Mouse (Mus musculus) urinary bladder, postnatal 25 days (tissue): ENCODE measurements around the gene R3hdm1.

ENCODE experiments used
- DNase-seq: peaks from one replicate; pipeline ENCODE4 v3.0.0; 2022; ENCODE audit warnings: low spot score

R3hdm1 gene

DNA sequence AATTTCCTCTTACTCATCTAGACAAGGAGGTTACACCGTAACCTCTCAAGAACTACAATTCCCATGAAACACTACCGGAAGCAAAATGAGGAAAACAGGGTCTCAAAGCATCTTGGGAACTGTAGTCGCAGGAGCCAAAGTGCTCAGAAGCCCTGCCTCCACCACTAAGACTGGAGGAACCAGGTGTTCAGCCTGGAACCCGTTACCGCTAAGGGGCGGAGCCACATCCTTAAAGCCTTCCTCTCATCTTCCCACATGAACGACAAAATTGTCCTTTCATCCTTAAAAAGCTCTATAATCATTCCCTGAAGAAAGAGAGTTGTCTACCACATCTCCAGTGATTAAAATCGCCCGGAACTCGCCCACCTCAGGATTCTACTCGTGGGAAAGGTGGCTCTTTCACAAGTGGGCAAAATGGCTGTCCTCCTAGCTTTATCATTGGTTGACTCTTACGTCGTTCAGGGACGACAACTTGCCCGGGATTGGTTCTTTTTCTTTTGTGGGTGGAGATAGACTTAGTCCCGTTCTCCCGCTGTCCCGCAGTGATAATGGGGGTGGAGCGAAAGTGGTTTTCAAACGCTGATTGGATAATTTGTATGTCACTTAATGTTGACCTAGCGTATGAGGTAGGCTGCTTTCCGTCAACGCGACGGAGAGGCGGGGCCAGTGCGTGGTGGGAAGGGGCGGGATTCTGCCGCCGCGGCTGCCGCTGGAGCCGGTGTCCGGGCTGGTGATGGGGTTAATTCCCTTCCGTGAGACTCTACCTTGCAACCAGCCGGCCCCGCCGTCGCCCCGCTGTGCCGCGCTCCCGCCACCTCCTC lies at the start of gene R3hdm1, which contains the start of gene Zranb3:
Gene R3hdm1, plus strand, starts transcription at position 661 of the 821 bp plus-strand sequence.
Gene Zranb3, minus strand, starts transcription at position 407 of the 821 bp plus-strand sequence.
- peak; percentile 87 for DNase-seq

DNA sequence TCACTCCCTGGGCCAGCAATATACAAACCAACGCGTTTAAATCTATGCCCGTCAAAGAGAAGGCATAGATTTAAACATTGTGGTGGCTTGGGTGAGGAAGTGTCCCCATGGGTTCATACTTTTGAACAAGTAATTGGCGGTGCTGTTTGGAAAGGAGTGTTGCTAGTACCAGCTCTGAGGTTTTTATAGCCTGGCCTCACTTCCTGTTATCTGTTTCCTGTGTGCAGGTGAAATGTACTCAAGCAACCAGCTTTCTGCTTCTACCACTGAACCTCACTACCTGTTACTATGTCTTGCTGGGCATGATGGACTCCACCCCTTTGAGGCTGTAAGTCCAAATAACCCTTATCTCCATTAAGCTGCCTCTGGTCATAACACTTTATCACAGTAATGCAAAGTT lies 45.8 kb upstream of the R3hdm1 start:
- no peak for DNase-seq

DNA sequence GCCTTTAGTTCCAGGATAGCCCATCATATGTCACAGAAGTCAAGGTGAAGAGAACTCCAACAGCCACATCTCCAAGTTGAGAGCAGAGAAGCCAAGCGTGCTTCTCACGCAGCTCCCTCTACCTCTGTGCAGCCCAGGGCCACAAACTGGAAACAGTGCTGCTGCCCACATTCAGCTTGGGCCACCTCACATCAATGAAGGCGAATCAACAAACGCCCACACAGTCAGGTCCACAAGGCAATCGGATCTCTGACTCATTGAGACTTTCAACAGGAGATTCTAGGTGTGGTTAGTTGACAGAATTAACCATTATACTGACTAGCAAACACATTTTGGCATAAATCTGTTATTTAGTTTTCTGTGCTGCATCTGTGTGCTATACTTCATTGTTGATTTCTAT lies 44.5 kb upstream of the R3hdm1 start:
- DNase-seq: no peak

DNA sequence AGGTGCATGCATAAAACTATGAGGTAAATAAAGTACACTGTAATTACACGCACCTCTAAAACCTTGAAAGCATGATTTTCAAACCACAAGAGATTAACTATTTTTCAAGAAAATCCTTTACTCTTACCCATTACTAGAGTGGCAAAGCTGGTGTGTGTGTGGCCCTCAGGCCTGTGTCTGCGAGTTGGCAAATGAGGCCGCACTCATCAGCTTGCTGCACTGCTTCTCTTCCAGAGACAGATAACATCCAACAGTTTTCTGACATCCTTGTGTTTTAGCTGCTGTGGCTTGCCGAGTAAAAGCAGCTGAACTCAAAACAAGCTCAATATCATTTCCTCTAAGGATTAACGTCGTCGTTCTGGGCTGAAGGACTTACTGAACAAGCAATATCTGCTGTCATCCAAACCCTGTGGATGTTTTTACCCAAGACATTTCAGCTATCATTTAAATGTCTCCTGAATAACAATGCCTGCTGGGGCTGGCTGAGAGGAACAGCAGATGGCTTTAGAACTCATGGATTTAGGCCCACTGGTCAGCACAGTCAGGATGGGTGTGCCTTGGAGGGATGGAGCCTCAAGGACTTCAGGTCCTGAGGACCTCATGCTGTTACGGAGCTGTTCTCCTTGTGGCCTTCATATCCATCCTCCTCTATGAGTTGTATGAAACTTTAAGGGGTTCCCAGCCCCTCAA lies 42.3 kb upstream of the R3hdm1 start:
- DNase-seq: no peak

DNA sequence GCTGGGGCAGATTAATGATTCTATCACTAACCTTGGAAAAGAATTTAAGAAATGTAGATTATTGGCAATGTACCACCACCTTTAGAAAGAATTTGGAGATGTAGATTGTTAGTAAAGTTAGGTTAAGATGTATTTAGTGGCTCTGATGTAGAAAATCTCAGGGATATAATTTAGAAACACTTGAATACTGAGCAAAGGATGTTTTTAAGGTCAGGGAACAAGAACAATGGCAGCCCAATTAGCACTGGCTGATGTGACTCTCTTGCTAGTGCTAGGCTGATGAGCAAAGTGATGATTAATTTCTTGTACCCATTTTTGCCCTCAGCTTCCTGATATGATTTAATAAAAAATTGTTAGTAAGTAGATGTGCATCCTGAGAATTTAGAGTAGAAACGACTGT lies 41.7 kb upstream of the R3hdm1 start:
- no peak for DNase-seq

DNA sequence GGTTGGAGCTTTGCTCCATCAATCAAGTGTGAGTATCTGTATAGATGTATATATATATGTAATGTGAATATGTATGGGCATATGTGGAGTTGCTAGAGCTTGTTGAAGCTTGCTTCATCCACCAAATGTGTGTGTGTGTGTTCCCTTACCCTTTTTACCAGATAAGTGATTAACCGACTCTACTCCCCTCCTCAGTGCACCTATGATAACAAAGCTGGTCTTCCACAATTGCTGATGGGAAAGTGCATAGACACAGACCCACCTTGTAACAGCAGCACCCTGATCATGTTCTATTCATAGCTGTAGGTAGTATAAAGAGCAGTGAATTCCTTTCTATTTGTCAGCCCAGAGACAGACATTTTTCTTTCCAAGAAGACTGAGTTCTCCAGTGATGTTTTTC lies 40.9 kb upstream of the R3hdm1 start:
- no peak for DNase-seq

DNA sequence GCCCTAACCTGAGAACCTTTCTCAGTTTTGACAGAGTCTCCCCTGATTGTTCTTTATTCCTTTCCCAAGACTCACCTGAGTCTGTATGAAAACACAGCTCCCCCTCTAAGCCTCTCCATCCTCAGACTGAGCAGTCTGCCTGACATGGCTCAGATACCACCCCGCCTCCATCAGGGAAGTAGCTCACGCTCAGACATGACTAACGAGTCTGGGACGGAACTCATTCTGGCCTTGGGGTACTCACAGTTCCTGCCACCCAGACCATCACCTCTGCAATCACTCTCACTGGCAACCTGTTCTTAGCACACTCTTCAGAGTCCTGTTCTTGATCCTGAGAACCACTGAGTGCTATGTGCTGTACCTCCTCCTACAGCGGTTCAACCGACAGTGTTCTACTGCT lies 38.4 kb upstream of the R3hdm1 start:
- no peak for DNase-seq

DNA sequence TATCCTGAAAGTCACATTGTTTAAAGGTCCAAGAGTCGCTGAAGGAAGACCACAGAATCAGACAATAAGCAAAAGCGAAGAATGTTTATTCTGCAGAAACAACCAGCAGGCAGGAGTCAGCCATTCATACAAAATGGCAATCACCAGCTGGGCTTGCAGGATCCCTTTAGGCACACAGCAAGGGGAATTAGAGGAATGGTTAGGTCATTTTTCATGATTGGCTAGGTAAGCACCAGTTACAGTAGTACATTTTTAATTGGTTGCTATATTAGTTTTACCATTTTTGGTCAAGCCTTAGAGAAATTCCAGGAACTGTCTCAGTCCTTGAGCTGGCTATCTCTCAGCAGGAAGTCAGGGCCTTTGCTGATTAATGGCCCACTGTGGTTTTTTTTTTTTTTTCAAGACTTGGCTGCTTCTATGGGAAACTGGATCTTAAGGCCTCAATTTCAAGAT lies 34.1 kb upstream of the R3hdm1 start:
- DNase-seq: no peak

DNA sequence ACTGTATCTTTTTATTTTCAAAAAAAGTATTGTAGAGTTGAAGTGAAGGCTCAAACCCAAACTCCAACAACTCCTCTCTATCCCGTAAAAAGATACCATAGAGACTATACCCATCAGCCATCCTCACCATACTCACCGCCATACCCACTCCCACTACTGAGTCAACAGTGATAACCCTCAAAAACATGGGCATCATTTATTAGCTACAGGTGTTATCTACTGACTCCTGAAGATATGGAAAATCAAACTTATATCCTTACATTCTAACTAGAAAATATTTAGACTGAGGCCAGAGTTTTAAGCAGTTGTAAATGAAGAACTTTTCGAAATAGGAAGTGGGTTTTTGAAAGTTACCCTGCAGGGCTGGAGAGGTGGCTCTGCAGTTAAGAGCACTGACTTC lies 33.1 kb upstream of the R3hdm1 start:
- no peak for DNase-seq

DNA sequence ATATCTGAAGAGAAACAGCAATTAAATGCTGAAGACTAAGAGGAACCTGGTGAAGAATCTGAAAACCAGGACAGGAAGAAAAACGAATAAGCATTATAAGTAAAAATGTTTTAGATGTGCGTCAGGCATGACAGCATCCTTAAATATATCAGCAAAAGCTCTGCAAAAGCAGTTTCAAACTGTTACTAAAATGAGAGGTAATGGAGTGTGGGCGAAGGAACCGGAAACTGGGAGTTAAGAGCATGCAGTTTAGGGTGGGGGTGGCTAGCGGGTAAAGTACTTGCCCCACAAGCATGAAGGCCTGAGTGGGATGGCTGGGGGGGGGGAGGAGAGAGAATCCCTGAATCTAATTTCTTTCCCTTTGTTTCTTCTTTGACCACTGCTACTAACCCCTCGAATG lies 30.1 kb upstream of the R3hdm1 start:
- DNase-seq: no peak

DNA sequence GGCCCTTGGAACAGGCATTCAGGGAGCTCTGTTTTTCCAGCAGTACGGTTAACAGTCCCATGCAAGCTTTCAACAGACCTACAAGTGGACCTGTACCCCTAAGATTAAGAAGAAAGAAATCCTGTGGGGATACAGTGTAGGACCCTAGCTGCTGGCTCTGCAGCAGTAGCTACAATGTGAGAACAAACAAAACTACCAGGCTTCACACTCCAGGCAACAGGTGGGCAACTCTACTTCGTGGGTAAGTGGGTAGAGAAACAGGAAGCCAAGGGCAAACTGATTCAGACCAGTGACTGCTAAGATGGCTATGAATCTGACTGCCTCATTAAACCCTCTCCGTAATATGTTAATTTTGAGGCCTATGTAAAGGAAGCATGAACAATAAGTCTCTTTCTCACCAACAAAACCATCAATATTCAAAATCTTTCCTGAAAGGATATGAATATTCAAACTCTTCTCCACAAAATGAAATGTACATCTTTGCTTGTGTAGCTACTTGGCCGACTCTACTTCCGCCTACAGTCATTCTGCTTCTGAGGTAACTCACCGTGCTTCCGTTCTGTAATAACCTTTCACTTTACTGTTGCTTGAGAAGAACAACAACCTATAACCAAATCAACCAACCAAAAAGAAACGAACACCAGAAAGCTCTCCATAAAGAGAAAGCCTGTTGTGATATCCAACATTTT lies 26.2 kb upstream of the R3hdm1 start:
- no peak for DNase-seq

DNA sequence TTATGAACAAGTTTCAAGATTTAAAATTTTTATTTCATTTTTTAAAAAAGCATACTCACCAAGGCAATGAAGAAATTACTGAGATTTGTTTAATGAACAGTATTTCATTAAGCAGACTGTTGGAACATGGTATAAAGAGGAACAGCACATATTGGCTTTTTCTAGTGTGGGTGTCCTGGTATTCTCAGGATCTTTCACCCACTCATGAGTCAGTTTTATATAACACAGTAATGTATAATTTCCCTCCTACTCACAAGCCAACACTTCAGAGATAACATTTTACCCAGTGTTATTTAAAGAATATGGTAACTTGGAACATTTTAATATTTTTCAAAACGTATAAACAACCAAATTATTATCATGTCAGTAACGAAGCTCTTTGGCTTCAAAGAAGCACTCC lies 25.3 kb upstream of the R3hdm1 start:
- no peak for DNase-seq

DNA sequence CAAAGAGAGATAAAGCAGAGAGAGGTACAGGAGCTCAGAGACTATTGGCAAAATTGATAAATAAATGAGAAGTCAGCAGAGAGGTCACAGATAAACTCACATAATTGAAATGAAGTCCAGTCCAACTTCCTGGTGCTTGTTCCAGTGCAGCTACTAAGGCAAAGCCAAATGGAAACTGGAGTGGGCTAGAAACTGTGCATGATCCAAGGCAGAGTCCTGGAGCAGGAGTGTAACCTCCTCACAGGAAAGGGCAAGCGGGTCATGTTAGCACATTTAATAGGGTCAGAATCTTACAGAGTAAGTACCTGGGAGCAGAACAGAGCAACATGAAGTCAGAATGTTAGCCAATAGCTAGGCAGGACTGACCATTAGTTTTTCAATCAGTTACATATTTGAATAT lies 24.5 kb upstream of the R3hdm1 start:
- DNase-seq: no peak

DNA sequence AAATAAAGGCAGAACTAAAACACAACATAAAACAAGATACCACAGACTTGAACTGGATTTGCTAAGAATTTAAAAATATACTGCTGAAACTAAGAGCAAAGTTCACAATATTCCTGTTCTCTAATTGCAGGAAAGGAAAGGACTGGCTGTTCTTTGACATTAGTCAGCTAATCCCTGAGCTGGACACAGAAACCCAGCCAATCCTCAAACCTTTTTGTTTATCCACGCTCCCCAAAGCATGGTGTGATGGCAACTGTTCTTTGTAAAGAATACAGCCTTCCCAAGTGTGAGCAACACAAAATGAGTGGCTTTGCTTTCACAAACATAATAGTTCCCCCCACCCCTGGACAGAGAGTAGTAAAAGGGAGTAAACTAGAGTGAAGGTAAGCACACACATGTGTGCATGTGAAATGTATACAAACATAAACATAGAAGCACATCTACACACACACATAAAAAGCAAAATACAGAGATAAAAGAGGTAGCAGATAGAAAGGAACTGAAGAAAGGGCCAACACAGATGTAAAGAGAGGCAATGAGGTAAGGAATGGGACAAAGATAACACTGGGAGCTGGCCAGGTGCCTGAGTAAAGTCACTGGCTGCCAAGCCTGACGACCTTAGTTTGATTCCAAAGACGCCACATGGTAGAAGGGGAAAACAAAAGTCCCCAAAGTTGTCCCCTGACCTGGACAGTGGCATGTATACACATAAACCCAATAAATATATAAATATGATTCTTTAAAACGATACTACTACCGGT lies 22.0 kb upstream of the R3hdm1 start:
- no peak for DNase-seq

DNA sequence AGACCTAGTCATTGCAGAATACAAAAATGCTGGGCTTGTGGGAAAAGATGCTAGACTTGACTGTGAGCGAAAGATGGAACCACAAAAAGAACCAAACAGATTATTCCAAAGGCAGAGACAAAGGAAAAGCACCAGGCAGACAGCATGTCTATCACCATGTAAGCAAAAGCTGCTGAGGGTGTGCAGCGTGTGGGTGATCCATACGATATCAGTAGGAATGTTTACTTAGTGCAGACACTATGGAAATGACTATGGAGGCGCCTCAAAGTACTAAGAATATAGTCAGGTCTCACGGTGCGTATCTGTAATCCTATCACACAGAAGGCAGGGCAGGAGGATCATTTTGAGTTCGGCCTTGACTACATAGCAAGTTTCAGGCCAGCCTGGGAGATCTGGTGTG lies 21.2 kb upstream of the R3hdm1 start:
- no peak for DNase-seq

DNA sequence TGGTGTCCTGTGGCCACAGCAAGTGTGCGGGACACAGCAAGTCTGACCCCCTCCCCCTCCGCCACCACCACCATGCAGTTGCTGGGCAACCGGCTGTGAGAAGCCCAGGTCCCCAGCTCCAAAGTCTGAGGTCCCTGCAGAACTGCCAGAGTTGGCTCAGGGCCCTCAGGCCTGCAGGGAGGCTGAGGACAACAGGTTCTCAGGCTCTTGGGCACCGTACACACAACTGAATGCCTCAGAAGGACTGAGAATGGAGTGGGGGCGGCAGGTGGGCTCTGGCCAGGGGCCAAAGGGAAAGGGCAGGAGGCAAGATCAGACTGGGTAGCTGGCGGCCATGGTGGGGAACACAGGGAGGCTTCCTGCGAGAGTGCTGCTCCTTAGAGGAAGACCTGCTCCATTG lies 20.3 kb upstream of the R3hdm1 start:
- DNase-seq: no peak

DNA sequence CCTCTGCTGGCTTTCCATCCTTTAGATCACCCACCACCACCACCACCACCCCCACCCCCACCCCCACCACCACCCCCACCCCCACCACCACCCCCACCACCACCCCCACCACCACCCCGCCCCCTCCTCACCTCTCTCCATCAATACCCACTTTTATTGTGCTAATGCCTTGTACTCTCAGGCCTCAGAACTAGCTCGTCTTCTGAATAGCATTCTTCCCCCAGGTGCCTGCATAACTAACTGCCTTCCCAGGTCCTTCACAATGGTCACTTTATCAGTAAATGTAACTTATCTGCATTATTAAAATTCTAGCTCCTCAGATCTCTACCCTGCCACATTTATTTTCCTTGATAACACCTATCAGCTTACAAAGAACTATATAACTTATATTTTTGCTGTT lies 8.4 kb upstream of the R3hdm1 start:
- DNase-seq: no peak

DNA sequence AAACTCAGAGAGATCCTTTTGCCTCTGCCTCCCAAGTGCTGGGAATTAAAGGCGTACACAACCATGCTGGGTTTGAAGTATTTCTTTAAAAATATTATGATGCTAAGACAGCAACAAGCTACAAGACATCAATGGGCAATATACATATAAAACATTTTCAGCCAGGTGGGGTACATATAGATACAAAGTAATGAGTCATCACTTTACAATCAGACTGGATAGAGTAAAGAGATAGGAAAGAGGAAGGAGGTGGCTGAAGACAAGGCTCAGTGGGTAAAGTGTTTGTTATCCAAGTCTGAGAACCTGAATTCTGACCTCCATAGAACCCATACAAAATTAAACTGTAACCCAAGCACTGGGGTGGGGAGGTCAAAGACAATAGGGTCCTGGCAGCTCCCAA lies 4.8 kb upstream of the R3hdm1 start:
- DNase-seq: no peak

DNA sequence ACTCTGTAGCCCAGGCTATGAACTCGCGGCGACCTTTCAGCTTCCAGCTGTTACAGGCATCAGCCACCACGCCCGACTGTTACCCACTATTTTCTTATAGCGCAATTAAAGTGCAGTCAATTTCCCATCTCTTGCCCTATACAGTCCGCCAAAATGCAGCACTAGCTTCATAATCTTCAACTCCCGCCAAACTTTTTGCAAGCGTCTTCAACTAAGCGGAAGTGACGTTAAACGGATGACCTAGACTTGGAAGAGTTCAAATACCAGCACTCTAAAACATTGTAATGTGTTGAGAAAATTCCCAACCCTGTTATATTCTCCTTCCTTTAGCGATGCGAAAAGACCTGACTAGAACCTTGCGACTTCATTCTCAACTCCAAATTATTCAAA lies 855 bp upstream of the R3hdm1 start:
- DNase-seq: peak; percentile 17

DNA sequence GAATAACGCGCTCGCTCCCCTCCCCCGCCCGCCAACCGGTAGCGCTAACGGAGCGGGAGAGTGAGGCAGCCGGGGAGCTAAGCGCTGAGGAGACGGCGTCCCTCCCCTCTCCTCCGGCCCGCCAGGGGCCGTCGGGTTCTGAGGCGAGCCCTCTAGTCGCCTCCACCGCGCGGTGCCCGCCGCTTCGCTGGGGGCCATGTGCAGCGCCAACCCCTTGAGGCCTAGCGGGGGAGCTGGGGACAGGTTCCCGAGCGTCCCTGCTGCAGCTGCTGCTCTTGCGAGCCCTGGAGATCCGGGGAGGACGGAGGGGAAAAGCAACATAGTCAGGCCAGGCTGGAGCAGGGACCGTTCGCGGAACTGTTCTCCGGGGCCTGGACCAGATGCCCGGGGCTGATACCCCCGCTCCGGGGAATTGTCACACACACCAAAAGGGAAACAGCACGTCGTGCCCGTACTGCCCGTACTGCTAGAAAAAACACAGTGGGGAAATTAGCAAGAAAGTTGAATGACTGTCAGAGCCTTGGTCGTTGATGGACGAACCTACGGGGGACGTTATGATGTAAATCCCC lies 503 bp downstream of the R3hdm1 start:
- DNase-seq: no peak

DNA sequence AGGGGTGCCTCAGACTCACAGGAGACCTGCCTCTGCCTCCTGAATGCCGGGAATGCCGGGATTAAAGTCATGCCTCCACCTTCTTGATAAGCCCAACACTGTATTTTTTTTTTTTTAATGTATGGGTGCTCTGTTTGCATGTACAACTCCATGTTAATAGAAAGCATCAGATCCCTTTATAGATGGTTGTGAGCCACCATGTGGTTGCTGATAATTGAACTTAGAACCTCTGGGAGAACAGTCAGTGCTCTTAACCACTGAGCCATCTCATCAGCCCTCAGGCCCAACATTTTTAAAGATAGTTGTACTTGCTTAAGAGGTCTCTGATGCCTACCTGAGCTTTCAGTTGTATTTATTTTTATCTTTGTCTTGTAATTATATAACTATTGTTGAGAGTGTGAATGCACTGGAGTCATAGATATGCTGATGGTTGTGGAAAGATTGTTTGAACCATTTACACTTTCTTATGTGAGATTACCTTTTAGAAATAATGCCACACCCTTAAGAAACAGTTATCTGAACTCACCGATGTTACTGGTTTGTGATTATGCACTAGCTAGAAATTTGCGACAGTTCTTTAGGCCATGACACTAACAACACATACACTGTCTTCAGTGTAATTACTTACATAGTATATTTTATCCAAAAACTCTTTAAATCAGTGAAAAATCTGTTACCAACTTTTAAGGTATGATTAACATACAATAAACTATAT lies 18.0 kb downstream of the R3hdm1 start:
- no peak for DNase-seq
